ENCODE assay signal across 31 mouse cellular contexts in the genomic region with DNA sequence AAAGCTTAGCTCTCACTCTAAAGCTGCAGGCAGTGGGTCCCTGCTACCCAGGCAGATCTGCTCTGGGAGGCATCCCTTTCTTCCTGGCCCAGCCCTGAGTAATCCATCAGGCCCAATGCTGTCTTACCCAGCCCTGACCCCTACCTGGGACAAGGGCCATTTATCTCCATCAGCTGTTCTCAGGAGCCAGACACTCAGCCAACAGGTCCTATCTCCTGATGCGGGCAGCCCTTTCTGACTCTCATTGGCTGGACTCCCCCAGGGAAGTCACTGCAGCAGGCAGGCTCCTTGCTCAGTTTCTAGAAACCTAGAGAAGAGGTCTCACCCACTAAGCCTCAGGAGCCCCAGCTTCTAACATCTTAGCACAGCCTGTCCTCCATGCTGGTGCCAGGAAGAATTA. TPM values are rescaled to one million over a fixed set of nuclear protein-coding genes. Genes with fewer than 3 reads are reported as not detected.
DNase-seq lines count a peak whose midpoint lies in the region; ATAC-seq lines count a peak whose summit lies in the region.
"Had no signal": no experiment of that assay in that cellular context is flagged by ENCODE, and none has a peak within 500 bp of the region (broad histone marks: within the 10 kb centered on the region; RNA-seq: fewer than 3 reads in every experiment).

No protein-coding gene starts in this region.

- H3K36me3 ChIP-seq in heart, embryonic 11.5 days (ENCODE audit: control insufficient read depth, insufficient read depth, low read length): no peaks in the 10 kb centered on the region
- no peaks in the 10 kb centered on the region for H3K36me3 ChIP-seq in liver, embryonic 12.5 days
- H3K36me3 ChIP-seq: embryonic facial prominence, embryonic 13.5 days; heart, embryonic 15.5 days; limb, embryonic 13.5 days; neural tube, embryonic 12.5 days; stomach, embryonic 15.5 days had no signal

- peak overlapping the region; percentile 80 for H3K27ac ChIP-seq in heart, embryonic 11.5 days (ENCODE audit: low read depth, low read length)
- H3K27ac ChIP-seq in liver, embryonic 12.5 days: peak overlapping the region; percentile 95
- H3K27ac ChIP-seq: embryonic facial prominence, embryonic 13.5 days; heart, embryonic 15.5 days; layer of hippocampus, adult 2 months; limb, embryonic 13.5 days; macrophage; neural tube, embryonic 12.5 days; stomach, embryonic 15.5 days had no signal

- no peak overlapping the region for H3K9ac ChIP-seq in heart, embryonic 11.5 days (ENCODE audit: low read depth, low read length)
- peak overlapping the region; percentile 66 for H3K9ac ChIP-seq in liver, embryonic 12.5 days
- H3K9ac ChIP-seq: embryonic facial prominence, embryonic 13.5 days; heart, embryonic 15.5 days; limb, embryonic 13.5 days; lung, embryonic 14.5 days; neural tube, embryonic 12.5 days; stomach, embryonic 15.5 days had no signal

- H3K4me1 ChIP-seq in heart, embryonic 11.5 days (ENCODE audit: control insufficient read depth, insufficient read depth, low read length): peaks cover 37% of the 10 kb centered on the region
- H3K4me1 ChIP-seq in liver, embryonic 12.5 days: peaks cover 66% of the 10 kb centered on the region
- H3K4me1 ChIP-seq: embryonic facial prominence, embryonic 13.5 days; stomach, embryonic 15.5 days had no signal

- no peaks in the 10 kb centered on the region for H3K27me3 ChIP-seq in heart, embryonic 11.5 days (ENCODE audit: control insufficient read depth, insufficient read depth, low read length)
- H3K27me3 ChIP-seq in liver, embryonic 12.5 days (replicated peaks): peaks cover 22% of the 10 kb centered on the region
- H3K27me3 ChIP-seq: heart, embryonic 15.5 days; stomach, embryonic 15.5 days had no signal

- H3K4me2 ChIP-seq in heart, embryonic 11.5 days: no peak overlapping the region
- H3K4me2 ChIP-seq in liver, embryonic 12.5 days: peak overlapping the region; percentile 73
- H3K4me2 ChIP-seq: embryonic facial prominence, embryonic 13.5 days; heart, embryonic 15.5 days; limb, embryonic 13.5 days; lung, embryonic 14.5 days; neural tube, embryonic 12.5 days; stomach, embryonic 15.5 days had no signal

- ATAC-seq in heart, embryonic 11.5 days (replicated peaks; ENCODE audit: insufficient number of reproducible peaks, low FRiP score, low TSS enrichment): no peak; the same call in 1 of the 2 replicates
- ATAC-seq in liver, embryonic 12.5 days: peak; percentile 45
- ATAC-seq: CD4-positive, CD25-positive, alpha-beta regulatory T cell, adult 4 months; forebrain, embryonic 16.5 days; hindbrain, embryonic 16.5 days; intestine, embryonic 16.5 days had no signal

- WGBS in heart, embryonic 11.5 days (ENCODE audit: insufficient replicate concordance): 86% methylated on average over 1 of the region's 1 CpGs
- 59% methylated on average over 1 of the region's 1 CpGs for WGBS in liver, embryonic 12.5 days (ENCODE audit: insufficient replicate concordance)

- no peaks in the 10 kb centered on the region for H3K9me3 ChIP-seq in heart, embryonic 11.5 days (replicated peaks; ENCODE audit: control insufficient read depth, low read length)
- no peaks in the 10 kb centered on the region for H3K9me3 ChIP-seq in liver, embryonic 12.5 days (replicated peaks)
- H3K9me3 ChIP-seq: embryonic facial prominence, embryonic 13.5 days; heart, embryonic 15.5 days; limb, embryonic 13.5 days; neural tube, embryonic 12.5 days; stomach, embryonic 15.5 days had no signal

- intact Hi-C loops in heart, postnatal 36 days (cut with DNase I): loop anchor here (5.0 kb wide), 1 partner anchor 309 kb away; the partner anchor contains the start of gene Gnat1

- no peak for DNase-seq in heart, postnatal 36 days
- DNase-seq in spleen, postnatal 10 days (ENCODE audit: low spot score in 2 of 2): peak; percentile 42 to 46
- DNase-seq in spleen, adult 18-20 months: no peak
- no peak for DNase-seq in testis, postnatal 10 days (ENCODE audit: low spot score)
- no peak for DNase-seq in adrenal gland, postnatal 25 days
- DNase-seq in heart, adult 11 months: no peak
- DNase-seq: adrenal gland, postnatal 14 days; cerebellum, adult 11-12 months; cerebellum, postnatal 14 days; embryo, embryonic 11 days; gastrocnemius, postnatal 10 days; kidney, adult 9 months; kidney, postnatal 25 days; layer of hippocampus, postnatal 36 days; lung, embryonic 14.5 days; thymus, adult 18-20 months; thymus, postnatal 36 days had no signal

- no peak overlapping the region for H3K4me3 ChIP-seq in heart, embryonic 11.5 days (ENCODE audit: low read depth, low read length)
- H3K4me3 ChIP-seq in liver, embryonic 12.5 days: no peak overlapping the region
- H3K4me3 ChIP-seq: embryonic facial prominence, embryonic 13.5 days; heart, embryonic 15.5 days; layer of hippocampus, adult 2 months; limb, embryonic 13.5 days; neural tube, embryonic 12.5 days; stomach, embryonic 15.5 days had no signal

RNA-seq across cellular contexts. Expression of gene 6430571L13Rik, which starts 27.9 kb away (rescaled TPM):
- 0.66 and 0.92 TPM in 2 replicates for polyA plus RNA-seq in heart, embryonic 11.5 days (2014; fragmentation: Nextera tagmentation; extraction: Ambion mirVana)
- 1 to 10 TPM; 4.2 to 5.3 TPM for total RNA-seq in heart, postnatal 36 days (2021)
- 0.06 and 0.10 TPM in 2 replicates for polyA plus RNA-seq in liver, embryonic 12.5 days (2016; fragmentation: Nextera tagmentation; extraction: Ambion mirVana)
- total RNA-seq in adrenal gland, postnatal 25 days (2021): 1.4 and 1.5 TPM in 2 replicates
- total RNA-seq: granulocyte monocyte progenitor cell, adult 5-6 weeks had no signal
- polyA plus RNA-seq: macrophage had no signal

RNA-seq across cellular contexts. Expression of gene Hemk1, which starts 30.2 kb away (rescaled TPM):
- 10.6 and 12.1 TPM in 2 replicates for polyA plus RNA-seq in heart, embryonic 11.5 days (2014; fragmentation: Nextera tagmentation; extraction: Ambion mirVana)
- 10 to 100 TPM; 22.3 to 22.6 TPM for total RNA-seq in heart, postnatal 36 days (2021)
- polyA plus RNA-seq in liver, embryonic 12.5 days (2016; fragmentation: Nextera tagmentation; extraction: Ambion mirVana): 4.9 and 5.0 TPM in 2 replicates
- 21.9 and 23.0 TPM in 2 replicates for total RNA-seq in adrenal gland, postnatal 25 days (2021)

RNA-seq across cellular contexts. Expression of gene Cacna2d2, which starts 31.1 kb away (rescaled TPM):
- polyA plus RNA-seq in heart, embryonic 11.5 days (2014; fragmentation: Nextera tagmentation; extraction: Ambion mirVana): 5.9 and 7.1 TPM in 2 replicates
- total RNA-seq in heart, postnatal 36 days (2021): 10 to 100 TPM; 10.5 to 13.3 TPM
- 0.02 and 0.13 TPM in 2 replicates for polyA plus RNA-seq in liver, embryonic 12.5 days (2016; fragmentation: Nextera tagmentation; extraction: Ambion mirVana)
- total RNA-seq in adrenal gland, postnatal 25 days (2021): 5.6 and 6.9 TPM in 2 replicates
- polyA plus RNA-seq: lung, embryonic 14.5 days; macrophage had no signal

Comparison
In these comparisons a context has a peak if more than half of its experiments do, and no peak if none do; other contexts are left out.
1. DNase-seq: peak in spleen, postnatal 10 days (2 of 2); none in heart, postnatal 36 days (0 of 2), spleen, adult 18-20 months (0 of 2), testis, postnatal 10 days (single experiment), adrenal gland, postnatal 25 days (single experiment) and heart, adult 11 months (single experiment).